Mouse (Mus musculus): ENCODE measurements around the gene Ccr3.

GRCm38 (mm10) chr9:124021672-124022071 lies at the start of gene Ccr3:
- TF ChIP-seq POLR2A (IDR thresholded peaks at IDR 0.05; ENCODE audit: borderline replicate concordance, extremely low read depth, insufficient read depth, insufficient read length, poor library complexity, severe bottlenecking) (no peak), CTCF (IDR thresholded peaks at IDR 0.05; ENCODE audit: borderline replicate concordance, extremely low read depth, insufficient read depth, insufficient read length) (no peak)

Measured in brain, embryonic 14.5 days (tissue).